Mouse (Mus musculus): ENCODE results near the gene Tmem87a. TPM values are rescaled to one million over a fixed set of nuclear protein-coding genes. Genes with fewer than 3 reads are reported as not detected.

Gene Tmem87a
- 11.0 and 16.9 TPM in 2 replicates for polyA plus RNA-seq (2012; ENCODE audit: insufficient read depth, insufficient read length, missing spikeins)

DNA sequence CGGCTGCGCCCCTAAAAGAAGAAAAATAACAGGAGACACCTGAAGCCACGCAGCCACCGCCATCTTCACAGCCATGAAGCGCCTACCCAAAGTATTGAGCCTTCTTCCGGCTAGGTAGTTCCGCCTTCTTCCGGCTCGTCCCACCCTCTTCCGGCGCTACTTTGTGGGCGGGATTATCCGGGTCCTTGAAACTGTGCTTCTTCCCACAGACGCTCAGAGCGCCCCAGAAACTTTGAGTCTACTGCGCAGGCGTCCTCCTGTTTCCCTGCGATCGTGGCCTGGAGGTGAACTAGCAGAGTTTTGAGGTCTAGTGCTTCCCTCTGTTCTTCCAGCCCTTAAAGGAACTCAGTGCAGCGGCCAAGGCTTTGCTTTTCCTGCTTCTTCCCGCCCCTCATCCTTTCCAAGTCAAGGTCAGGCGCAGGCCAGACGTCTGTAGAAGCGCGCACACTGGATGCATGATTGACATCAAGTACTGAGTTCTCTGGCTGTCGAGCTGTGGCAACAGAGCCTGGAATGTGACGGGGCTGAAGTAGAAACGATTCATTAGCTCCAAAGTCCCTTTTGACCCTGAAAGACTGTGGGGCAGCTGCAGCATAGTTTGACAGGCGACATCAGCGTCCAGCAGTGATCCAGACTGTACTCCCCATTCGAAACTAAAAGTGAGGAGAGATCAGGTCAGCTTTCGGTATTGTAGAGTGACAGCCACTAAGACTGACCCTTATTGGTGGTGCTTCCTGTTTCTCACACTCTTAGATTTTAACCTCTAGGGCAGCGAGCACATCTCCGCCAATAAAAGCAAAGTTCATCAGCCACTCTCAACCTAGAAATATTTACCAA is at the start of gene Tmem87a:
Gene Tmem87a (minus strand): TSS at position 128 of the 837 bp plus-strand sequence.
- peaks cover 4% of the 10 kb centered on the region; the same call in 1 of the 2 replicates for H3K4me1 ChIP-seq (ENCODE audit: control insufficient read depth, insufficient read depth, insufficient read length, low read length)
- peak within 1 kb of the TSS; percentile 92 for H3K27ac ChIP-seq (replicated peaks; ENCODE audit: low read depth, low read length)
- H3K4me3 ChIP-seq (ENCODE audit: insufficient read depth, low read depth, low read length), result peak within 1 kb of the TSS; percentile 81

- no peak overlapping the region for H3K4me3 ChIP-seq (ENCODE audit: insufficient read depth, low read depth, low read length)
- no peaks in the 10 kb centered on the region for H3K4me1 ChIP-seq (ENCODE audit: control insufficient read depth, insufficient read depth, insufficient read length, low read length)
- no peak overlapping the region for H3K27ac ChIP-seq (replicated peaks; ENCODE audit: low read depth, low read length)
Measured at GRCm38 (mm10) chr2:120452600-120452999, 48.7 kb upstream of the Tmem87a start.

GRCm38 (mm10) chr2:120450724-120451123 is 46.8 kb upstream of the Tmem87a start:
- H3K27ac ChIP-seq (replicated peaks; ENCODE audit: low read depth, low read length), result no peak overlapping the region
- no peaks in the 10 kb centered on the region for H3K4me1 ChIP-seq (ENCODE audit: control insufficient read depth, insufficient read depth, insufficient read length, low read length)
- H3K4me3 ChIP-seq (ENCODE audit: insufficient read depth, low read depth, low read length), result no peak overlapping the region

GRCm38 (mm10) chr2:120447306-120447705 is 43.4 kb upstream of the Tmem87a start:
- Histone ChIP-seq H3K4me1 (ENCODE audit: control insufficient read depth, insufficient read depth, insufficient read length, low read length) (no peaks in the 10 kb centered on the region), H3K27ac (replicated peaks; ENCODE audit: low read depth, low read length) (no peak overlapping the region), H3K4me3 (ENCODE audit: insufficient read depth, low read depth, low read length) (no peak overlapping the region)

- Histone ChIP-seq H3K4me3 (ENCODE audit: insufficient read depth, low read depth, low read length) (no peak overlapping the region), H3K4me1 (ENCODE audit: control insufficient read depth, insufficient read depth, insufficient read length, low read length) (no peaks in the 10 kb centered on the region), H3K27ac (replicated peaks; ENCODE audit: low read depth, low read length) (no peak overlapping the region)
Measured at GRCm38 (mm10) chr2:120446373-120446772, 42.5 kb upstream of the Tmem87a start.

- H3K4me1 ChIP-seq (ENCODE audit: control insufficient read depth, insufficient read depth, insufficient read length, low read length), result no peaks in the 10 kb centered on the region
- H3K4me3 ChIP-seq (ENCODE audit: insufficient read depth, low read depth, low read length), result no peak overlapping the region
- no peak overlapping the region for H3K27ac ChIP-seq (replicated peaks; ENCODE audit: low read depth, low read length)
Measured at GRCm38 (mm10) chr2:120444486-120444885, 40.6 kb upstream of the Tmem87a start.

- no peak overlapping the region for H3K4me3 ChIP-seq (ENCODE audit: insufficient read depth, low read depth, low read length)
- H3K27ac ChIP-seq (replicated peaks; ENCODE audit: low read depth, low read length), result no peak overlapping the region
- H3K4me1 ChIP-seq (ENCODE audit: control insufficient read depth, insufficient read depth, insufficient read length, low read length), result no peaks in the 10 kb centered on the region
Measured at GRCm38 (mm10) chr2:120424386-120424785, 20.5 kb upstream of the Tmem87a start.

DNA sequence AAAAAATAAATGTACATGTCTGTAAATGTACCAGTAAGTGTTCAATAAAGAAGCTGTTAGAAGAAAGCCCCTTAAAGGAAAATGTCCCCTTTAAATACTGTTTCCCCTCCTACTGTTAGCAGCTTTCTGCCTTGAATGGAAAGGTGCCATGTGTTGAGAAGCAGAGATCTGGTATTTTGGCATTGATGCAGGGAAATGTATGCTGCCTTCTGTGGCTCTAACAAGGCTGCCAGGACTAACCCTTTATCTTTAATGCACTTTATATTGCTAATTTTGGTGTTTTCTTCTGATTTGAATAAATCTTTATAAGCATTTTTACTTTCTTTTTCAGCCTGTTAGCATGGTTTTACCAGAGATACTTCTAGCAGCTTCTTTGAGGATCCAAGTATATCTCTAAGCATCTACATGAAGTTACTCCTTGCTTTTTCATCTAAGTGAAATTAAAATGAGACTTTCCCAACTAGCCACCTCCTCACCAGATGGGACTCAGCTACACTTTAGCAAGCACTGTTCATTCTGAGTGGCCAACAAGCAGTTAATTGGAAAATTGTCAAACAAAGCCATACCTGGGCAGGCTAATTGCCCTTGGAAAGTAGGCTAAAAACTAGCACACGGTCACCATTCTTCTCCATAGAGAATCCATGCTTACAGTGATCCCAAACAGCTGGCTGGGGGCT is 11.0 kb upstream of the Tmem87a start:
- no peak overlapping the region for H3K4me3 ChIP-seq (ENCODE audit: insufficient read depth, low read depth, low read length)
- H3K27ac ChIP-seq (replicated peaks; ENCODE audit: low read depth, low read length), result no peak overlapping the region
- H3K4me1 ChIP-seq (ENCODE audit: control insufficient read depth, insufficient read depth, insufficient read length, low read length), result no peaks in the 10 kb centered on the region

DNA sequence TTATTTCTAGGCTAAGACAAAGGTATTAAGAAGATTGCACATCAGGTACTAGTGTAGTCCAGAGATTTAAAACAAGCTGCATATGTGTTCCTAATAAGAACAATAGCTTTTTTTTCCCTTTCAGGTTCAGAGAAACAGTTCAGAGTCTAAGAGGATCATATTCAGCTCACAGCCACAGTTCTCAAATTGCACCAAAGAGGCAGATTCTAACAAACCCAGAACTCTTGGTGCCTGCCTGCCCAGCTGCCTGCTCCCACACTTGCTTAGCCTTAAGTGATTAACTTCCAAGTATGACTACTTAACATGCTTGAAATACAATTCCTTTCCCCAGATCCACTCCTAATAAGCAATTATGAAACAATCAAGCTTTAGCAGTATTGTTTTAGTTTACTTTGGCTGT is 10.2 kb upstream of the Tmem87a start:
- Histone ChIP-seq H3K4me3 (ENCODE audit: insufficient read depth, low read depth, low read length) (no peak overlapping the region), H3K27ac (replicated peaks; ENCODE audit: low read depth, low read length) (no peak overlapping the region), H3K4me1 (ENCODE audit: control insufficient read depth, insufficient read depth, insufficient read length, low read length) (no peaks in the 10 kb centered on the region)

GRCm38 (mm10) chr2:120411096-120411628 is 7.2 kb upstream of the Tmem87a start:
- no peak overlapping the region for H3K4me3 ChIP-seq (ENCODE audit: insufficient read depth, low read depth, low read length)
- H3K27ac ChIP-seq (replicated peaks; ENCODE audit: low read depth, low read length), result no peak overlapping the region
- no peaks in the 10 kb centered on the region for H3K4me1 ChIP-seq (ENCODE audit: control insufficient read depth, insufficient read depth, insufficient read length, low read length)

GRCm38 (mm10) chr2:120404823-120405765 is 1.2 kb upstream of the Tmem87a start:
- Histone ChIP-seq H3K4me1 (ENCODE audit: control insufficient read depth, insufficient read depth, insufficient read length, low read length) (peaks cover 4% of the 10 kb centered on the region; the same call in 1 of the 2 replicates), H3K27ac (replicated peaks; ENCODE audit: low read depth, low read length) (peak overlapping the region; percentile 92), H3K4me3 (ENCODE audit: insufficient read depth, low read depth, low read length) (peak overlapping the region; percentile 77)

DNA sequence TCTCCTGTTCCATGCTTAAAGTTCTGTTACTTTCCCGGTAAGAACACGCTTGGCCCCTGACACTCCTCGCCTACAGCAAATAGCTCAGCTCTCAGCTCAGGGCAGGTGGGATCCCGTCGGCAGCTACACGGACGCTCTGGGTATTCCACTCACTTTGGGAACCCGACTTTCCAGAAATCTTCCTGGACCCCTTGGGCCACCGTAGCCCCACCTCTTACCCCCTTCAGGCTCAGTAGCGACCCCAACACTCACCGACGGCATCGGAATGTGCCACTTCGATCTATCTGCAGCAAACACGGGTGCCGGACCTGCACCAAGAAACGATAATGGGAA is 294 bp downstream of the Tmem87a start, which contains the start of gene Ganc:
Gene Ganc (plus strand): TSS at position 244 of the 333 bp plus-strand sequence.
- peak within 1 kb of the TSS; percentile 92 for H3K27ac ChIP-seq (replicated peaks; ENCODE audit: low read depth, low read length)
- peaks cover 4% of the 10 kb centered on the region; the same call in 1 of the 2 replicates for H3K4me1 ChIP-seq (ENCODE audit: control insufficient read depth, insufficient read depth, insufficient read length, low read length)
- H3K4me3 ChIP-seq (ENCODE audit: insufficient read depth, low read depth, low read length), result peak within 1 kb of the TSS; percentile 81

DNA sequence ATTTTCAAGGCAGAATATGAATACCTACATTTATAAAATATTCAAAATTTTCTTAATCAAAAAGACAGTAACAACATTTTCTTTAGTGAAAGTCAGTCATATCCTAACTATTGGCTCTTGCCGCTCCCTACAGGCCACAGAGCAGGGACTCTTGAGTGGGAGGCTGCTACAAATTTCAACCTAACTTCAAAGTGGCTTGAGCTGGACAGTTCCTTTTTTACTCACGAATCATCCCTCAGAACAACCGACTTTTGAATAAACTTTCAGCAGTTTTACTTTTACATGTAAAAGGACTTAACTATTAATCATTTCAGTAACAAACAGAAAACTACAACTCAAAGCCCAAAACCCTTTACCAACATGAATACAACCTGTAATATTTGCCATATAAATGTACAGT is 1.1 kb downstream of the Tmem87a start:
- no peak overlapping the region for H3K4me3 ChIP-seq (ENCODE audit: insufficient read depth, low read depth, low read length)
- no peak overlapping the region for H3K27ac ChIP-seq (replicated peaks; ENCODE audit: low read depth, low read length)
- peaks cover 4% of the 10 kb centered on the region; the same call in 1 of the 2 replicates for H3K4me1 ChIP-seq (ENCODE audit: control insufficient read depth, insufficient read depth, insufficient read length, low read length)

DNA sequence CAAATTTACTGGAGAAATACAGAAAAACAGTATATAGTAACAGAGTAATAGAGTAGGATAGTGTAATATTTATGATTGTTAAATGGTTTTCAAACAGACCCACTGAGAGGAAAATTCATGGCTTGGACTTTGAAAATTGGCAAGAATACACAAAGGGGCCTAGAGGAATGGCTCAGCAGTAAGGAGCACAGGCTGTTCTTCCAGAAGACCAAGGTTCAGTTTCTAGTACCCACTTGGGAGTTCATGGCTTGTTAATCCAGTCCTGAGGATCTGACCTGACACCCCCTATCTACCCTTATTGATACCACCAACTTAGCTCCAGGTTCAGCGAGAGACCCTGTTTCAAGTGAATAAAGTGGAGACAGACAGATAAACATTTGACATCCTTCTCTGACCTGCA is 6.0 kb downstream of the Tmem87a start:
- Histone ChIP-seq H3K4me1 (ENCODE audit: control insufficient read depth, insufficient read depth, insufficient read length, low read length) (peaks cover 4% of the 10 kb centered on the region; the same call in 1 of the 2 replicates), H3K27ac (replicated peaks; ENCODE audit: low read depth, low read length) (no peak overlapping the region), H3K4me3 (ENCODE audit: insufficient read depth, low read depth, low read length) (no peak overlapping the region)
